Mouse (Mus musculus) Muller cell, postnatal 12 days (primary cell): ENCODE results near the gene Vwa5b2.

Experiments
- DNase-seq: peaks from one replicate; pipeline ENCODE4 v3.0.0-alpha.2; 2015; ENCODE audit errors: inconsistent ontology term

Vwa5b2 gene

DNA sequence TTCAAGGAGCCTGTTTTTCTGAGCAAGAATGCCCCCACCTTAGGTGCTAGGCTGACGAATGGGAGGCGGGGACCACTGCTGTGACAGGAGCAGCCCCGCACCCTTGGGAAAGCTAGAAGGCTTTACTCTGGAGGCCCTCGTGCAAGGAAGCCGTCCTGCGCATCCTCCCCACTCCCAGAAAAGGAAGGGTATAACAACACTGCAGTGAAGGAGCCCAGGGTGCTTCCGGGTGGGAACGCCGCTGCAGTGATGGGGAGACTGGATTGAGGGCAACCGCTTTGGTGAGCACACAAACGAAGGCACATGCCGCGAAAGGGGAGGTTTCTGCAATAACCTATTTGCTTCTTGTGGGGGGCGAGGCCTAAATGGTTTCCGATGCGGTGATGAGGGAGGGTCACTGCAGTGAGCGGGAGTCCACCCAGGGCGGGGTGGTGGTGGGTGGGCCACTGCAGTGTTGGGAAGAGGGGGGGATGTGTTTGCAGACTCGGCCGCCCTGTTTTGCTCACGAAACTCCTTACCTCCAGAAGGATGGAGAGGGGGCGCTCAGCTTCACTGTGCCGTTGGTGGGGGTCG lies at the start of gene Vwa5b2:
TSS of gene Vwa5b2 (plus strand) at position 106 of the 573 bp plus-strand sequence.
- DNase-seq, result no peak

DNA sequence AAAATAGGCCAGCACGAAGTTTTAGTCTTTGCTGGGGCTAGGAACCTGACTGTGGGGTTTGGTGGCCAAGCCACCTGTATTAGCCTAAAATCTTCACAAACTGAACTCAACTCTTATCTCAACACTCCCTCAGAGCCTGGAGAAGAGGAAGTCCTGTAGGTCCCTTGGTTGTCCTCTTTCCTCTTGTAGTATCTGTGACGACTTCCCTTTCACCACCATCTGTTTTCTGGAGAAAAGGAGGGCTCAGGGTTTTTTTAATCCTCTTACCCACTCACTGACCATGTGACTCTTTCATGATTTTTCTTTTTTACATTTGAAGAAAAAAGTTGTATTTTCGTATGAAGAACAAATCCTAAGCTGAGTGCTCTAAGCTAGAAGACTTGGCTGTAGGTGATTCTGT lies 49.6 kb upstream of the Vwa5b2 start:
- no peak for DNase-seq

DNA sequence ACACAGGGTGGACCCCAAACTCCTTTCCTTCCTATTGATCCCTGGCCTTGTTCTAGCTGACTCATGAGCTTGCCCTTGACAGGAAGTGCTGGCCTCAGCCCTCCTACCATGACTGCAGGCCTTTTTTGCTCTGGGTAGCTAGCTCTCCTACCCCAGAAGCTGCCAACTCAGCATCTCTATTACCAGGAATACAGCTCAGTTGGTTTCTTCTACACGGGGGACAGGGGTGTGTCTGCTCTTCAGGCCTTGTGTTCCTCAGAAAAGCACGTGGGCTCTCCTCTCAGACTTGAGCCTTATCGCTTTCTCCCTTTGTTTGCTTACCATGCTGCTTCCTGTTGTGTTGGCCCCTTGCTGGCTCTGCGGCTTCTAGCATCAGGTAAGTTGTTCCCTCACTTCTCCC lies 48.8 kb upstream of the Vwa5b2 start:
- no peak for DNase-seq

DNA sequence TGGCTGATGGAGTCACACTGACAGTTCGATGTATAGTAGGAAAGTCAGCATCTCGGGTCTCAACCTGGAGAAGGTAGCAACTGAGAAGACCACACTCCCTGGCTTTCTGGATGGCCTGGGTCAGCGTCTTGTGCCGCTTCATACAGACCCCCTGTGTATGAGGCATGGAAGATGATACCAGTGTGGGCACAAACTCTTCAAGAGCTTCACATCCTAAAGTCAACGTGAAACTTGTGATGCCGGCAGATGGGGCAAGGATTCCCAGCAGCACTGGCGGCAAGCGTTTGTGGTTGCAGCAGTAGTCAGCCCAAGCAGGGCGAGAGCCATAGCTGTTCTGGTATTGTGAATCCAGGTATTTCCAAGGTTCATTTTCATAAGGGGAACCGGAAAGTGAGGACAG lies 43.6 kb upstream of the Vwa5b2 start:
- no peak for DNase-seq

GRCm38 (mm10) chr16:20547423-20547822 lies 41.8 kb upstream of the Vwa5b2 start:
- DNase-seq, result no peak

- DNase-seq, result peak; percentile 100
These were observed 40.9 kb upstream of the Vwa5b2 start, which contains the start of gene Abcf3 for GRCm38 (mm10) chr16:20548096-20548948. TSS of gene Abcf3 (plus strand) at chr16:20548577.

GRCm38 (mm10) chr16:20549161-20549560 lies 40.1 kb upstream of the Vwa5b2 start:
- DNase-seq, result no peak

GRCm38 (mm10) chr16:20551691-20552090 lies 37.6 kb upstream of the Vwa5b2 start:
- no peak for DNase-seq

- no peak for DNase-seq
These were observed 36.7 kb upstream of the Vwa5b2 start for GRCm38 (mm10) chr16:20552594-20552993.

DNA sequence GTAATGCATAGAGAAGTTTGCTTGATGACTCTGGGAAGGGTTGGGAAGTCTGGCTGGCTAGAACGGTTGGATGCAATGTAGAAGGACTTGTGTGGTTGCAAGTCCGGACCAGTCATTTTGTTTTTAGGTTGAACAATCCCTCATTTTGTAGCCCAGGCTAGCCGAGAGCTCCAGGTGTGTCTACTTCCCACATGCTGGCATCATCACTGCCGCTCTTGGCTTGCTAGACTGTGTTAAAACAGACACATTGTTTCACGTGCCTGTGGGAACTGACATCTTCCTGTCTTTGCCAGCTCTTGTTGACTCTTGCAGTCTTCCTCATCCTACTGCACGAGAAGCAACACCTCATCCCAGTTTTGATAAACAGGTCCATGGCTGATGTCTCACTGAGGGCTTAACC lies 34.3 kb upstream of the Vwa5b2 start:
- no peak for DNase-seq

DNA sequence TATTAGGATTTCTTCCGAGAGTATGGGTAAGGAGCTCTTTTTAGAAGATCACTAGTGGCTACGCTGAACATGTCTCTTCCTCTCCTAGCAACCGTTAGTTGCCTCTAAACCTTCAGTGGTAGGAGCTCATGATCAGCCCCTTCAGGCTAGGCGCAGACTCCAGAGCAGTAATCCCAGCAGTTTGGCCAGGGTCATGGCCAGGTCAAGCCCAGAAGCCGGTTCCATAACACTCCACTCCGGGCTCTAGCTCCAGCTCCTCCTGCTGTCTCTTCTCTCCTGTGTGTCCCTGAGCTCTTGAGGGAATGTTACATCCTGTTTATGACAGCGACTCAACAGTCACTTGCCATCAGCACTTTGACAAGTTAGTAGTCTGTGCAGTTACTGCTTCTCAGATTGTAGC lies 31.9 kb upstream of the Vwa5b2 start:
- no peak for DNase-seq

DNA sequence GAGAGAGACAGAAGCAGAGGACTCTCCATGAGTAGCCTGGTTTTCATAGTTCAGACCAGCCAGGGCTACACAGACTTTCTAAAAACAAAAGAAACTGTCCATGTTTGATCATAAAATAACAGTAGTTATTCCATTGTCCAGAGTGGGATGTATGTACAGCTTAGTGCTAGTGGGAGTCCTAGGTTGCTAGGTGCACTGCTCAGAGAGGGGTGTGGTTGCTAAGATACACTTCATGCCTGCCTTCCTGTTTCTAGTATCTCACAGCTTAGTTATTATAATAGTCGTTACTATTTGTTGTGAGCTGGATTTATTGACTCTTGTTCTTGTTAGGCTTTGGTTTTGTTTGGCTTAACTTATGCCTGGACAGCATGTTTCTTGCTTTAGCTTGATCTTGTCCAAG lies 24.2 kb upstream of the Vwa5b2 start:
- no peak for DNase-seq

GRCm38 (mm10) chr16:20589939-20590679 lies 838 bp downstream of the Vwa5b2 start:
- peak; percentile 46 for DNase-seq

DNA sequence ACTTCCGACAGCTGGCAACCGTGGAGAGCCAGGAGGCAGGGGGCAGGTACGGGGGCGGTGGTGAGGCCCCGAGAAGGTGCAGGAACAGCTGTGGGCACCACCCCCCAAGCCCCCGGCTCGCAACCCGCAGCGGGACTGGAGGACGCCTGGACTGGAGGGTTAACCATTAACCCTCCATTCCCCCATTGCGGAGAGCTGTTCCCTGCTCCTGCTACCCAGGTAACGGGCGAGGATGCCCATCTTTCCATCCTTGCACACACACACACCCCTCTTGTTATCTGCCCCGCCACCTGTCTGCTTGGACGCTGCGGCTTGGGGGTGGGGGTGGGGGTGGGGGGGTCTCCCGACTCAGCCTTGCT lies 1.4 kb downstream of the Vwa5b2 start:
- no peak for DNase-seq

GRCm38 (mm10) chr16:20591076-20591705 lies 1.9 kb downstream of the Vwa5b2 start:
- DNase-seq, result no peak

- no peak for DNase-seq
These were observed 5.9 kb downstream of the Vwa5b2 start for GRCm38 (mm10) chr16:20595060-20595673.

DNA sequence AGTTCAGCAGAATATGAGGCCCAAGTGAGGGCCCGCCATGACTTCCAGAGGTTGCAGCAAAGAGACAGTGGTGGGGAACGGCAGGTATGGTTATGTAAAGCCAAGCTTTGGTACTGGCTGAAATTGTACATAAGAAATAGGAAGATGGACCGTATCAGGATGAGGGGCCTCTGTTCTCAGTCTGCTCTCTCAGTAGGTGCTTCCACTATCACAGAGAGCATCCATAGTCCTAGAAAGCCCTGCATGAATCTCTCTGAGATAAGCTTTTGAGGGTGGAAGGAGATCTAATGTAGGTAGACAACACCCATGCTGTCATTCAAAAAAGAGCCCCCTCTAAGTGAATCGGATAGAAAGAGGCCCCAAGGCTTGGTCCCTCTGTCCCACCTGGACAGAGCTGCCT lies 6.5 kb downstream of the Vwa5b2 start:
- DNase-seq, result no peak

- no peak for DNase-seq
These were observed 7.6 kb downstream of the Vwa5b2 start for GRCm38 (mm10) chr16:20596687-20597441.

GRCm38 (mm10) chr16:20600511-20600910 lies 11.2 kb downstream of the Vwa5b2 start:
- no peak for DNase-seq

- no peak for DNase-seq
These were observed 15.4 kb downstream of the Vwa5b2 start for GRCm38 (mm10) chr16:20604705-20605104.
